Mouse (Mus musculus) G1E (cell line): ENCODE measurements around the gene Ces1a. TPM values are rescaled to one million over a fixed set of nuclear protein-coding genes. Genes with fewer than 3 reads are reported as not detected.

Source experiments
- ATAC-seq: 2 replicates; pipeline ENCODE4 v1.8.0; 2016; ENCODE audit warnings: mild to moderate bottlenecking; ENCODE audit not compliant: insufficient number of reproducible peaks, poor library complexity, low FRiP score, severe bottlenecking; ENCODE audit errors: extremely low read depth
- DNase-seq: peaks from one replicate; pipeline ENCODE4 v3.0.0; 2012; ENCODE audit warnings: low spot score
- H3K27me3 ChIP-seq: 2 replicates; pipeline ENCODE4 v1.6.1; 2012; ENCODE audit warnings: mild to moderate bottlenecking, low read length, inconsistent platforms; ENCODE audit not compliant: insufficient read depth
- H3K36me3 ChIP-seq: replicated peaks from 2 replicates; pipeline ENCODE3; 2012; ENCODE audit warnings: mild to moderate bottlenecking, inconsistent platforms
- H3K4me1 ChIP-seq: 2 replicates; pipeline ENCODE4 v1.6.1; 2012; ENCODE audit warnings: low read depth, low read length, inconsistent platforms, mixed read lengths; ENCODE audit not compliant: insufficient read depth
- H3K4me3 ChIP-seq: 2 replicates; pipeline ENCODE4 v1.5.1; 2012; ENCODE audit warnings: low read depth, mild to moderate bottlenecking, inconsistent platforms, low read length, moderate library complexity, mixed read lengths
- H3K9me3 ChIP-seq: replicated peaks from 2 replicates; pipeline ENCODE4 v1.6.1; 2012; ENCODE audit warnings: inconsistent platforms
- CTCF ChIP-seq: IDR thresholded peaks from 2 replicates; pipeline ENCODE4 v1.5.1; 2012; ENCODE audit warnings: low read depth, low read length, inconsistent platforms, mixed read lengths
- GATA1 ChIP-seq: IDR thresholded peaks from 2 replicates; pipeline ENCODE4 v1.6.1; 2012; ENCODE audit warnings: borderline replicate concordance, low read length, inconsistent platforms, mixed read lengths
- GATA2 ChIP-seq: IDR thresholded peaks from 2 replicates; pipeline ENCODE4 v1.6.1; 2012; ENCODE audit warnings: low read depth, low read length, inconsistent platforms, borderline replicate concordance
- POLR2AphosphoS5 ChIP-seq: IDR thresholded peaks from 2 replicates; pipeline ENCODE4 v1.6.1; 2012; ENCODE audit warnings: low read depth, low read length, inconsistent platforms; ENCODE audit not compliant: insufficient replicate concordance
- TAL1 ChIP-seq: conservative IDR thresholded peaks from 2 replicates; pipeline ENCODE4 v1.6.1; 2012; ENCODE audit warnings: low read depth, low read length, inconsistent platforms, mixed read lengths
- polyA plus RNA-seq: library from polyadenylated mRNA; stranded (reverse); fragments of >175 nt; gene quantifications from 2 replicates; pipeline ENCODE4 v1.2.3, GENCODE M21; 2012
- total RNA-seq, 2 experiments: library from RNA; stranded (forward) in 1 of 2; stranded (reverse) in 1 of 2; fragments of 200-1000 nt in 1 of 2; fragments of >200 nt in 1 of 2; fragmentation: Nextera tagmentation in 1 of 2; gene quantifications; 2 replicates each; pipeline ENCODE4 v1.2.3; 2014 to 2017

The Ces1a gene
- total and polyA plus RNA-seq, 3 experiments: 0.05 TPM; not detected in 2

- H3K4me3 ChIP-seq: no peak overlapping the region
- H3K36me3 ChIP-seq: no peaks in the 10 kb centered on the region
- H3K27me3 ChIP-seq: no peaks in the 10 kb centered on the region
- peaks cover 3% of the 10 kb centered on the region for H3K9me3 ChIP-seq
- no peaks in the 10 kb centered on the region for H3K4me1 ChIP-seq
- TF ChIP-seq POLR2AphosphoS5 (no peak), CTCF (no peak), GATA2 (no peak), GATA1 (no peak), TAL1 (no peak)
- DNase-seq (no peak), ATAC-seq (no peak)
These were observed 7.0 kb downstream of the Ces1a start for GRCm38 (mm10) chr8:93040776-93041567.

- Histone ChIP-seq H3K27me3 (no peaks in the 10 kb centered on the region), H3K36me3 (no peaks in the 10 kb centered on the region), H3K9me3 (peaks cover 8% of the 10 kb centered on the region), H3K4me1 (no peaks in the 10 kb centered on the region), H3K4me3 (no peak overlapping the region)
- DNase-seq: no peak
- ATAC-seq: no peak
- no peak for TF ChIP-seq TAL1
- no peak for TF ChIP-seq POLR2AphosphoS5
- TF ChIP-seq CTCF: no peak
- no peak for TF ChIP-seq GATA1
- TF ChIP-seq GATA2: no peak
These were observed 7.7 kb downstream of the Ces1a start for GRCm38 (mm10) chr8:93040256-93040655.

GRCm38 (mm10) chr8:93038831-93039230 is 9.2 kb downstream of the Ces1a start:
- no peaks in the 10 kb centered on the region for H3K4me1 ChIP-seq
- no peak for DNase-seq

GRCm38 (mm10) chr8:93030664-93031063 is 17.3 kb downstream of the Ces1a start:
- no peak for DNase-seq
- H3K4me1 ChIP-seq: no peaks in the 10 kb centered on the region

More at GRCm38 (mm10) chr8:93038831-93039230, 9.2 kb downstream of the Ces1a start:
- Histone ChIP-seq H3K9me3 (peaks cover 10% of the 10 kb centered on the region), H3K27me3 (no peaks in the 10 kb centered on the region), H3K4me3 (no peak overlapping the region), H3K36me3 (no peaks in the 10 kb centered on the region)
- no peak for ATAC-seq
- TF ChIP-seq GATA1 (no peak), POLR2AphosphoS5 (no peak), CTCF (no peak), GATA2 (no peak), TAL1 (no peak)

GRCm38 (mm10) chr8:93021738-93022137 is 26.3 kb downstream of the Ces1a start:
- TF ChIP-seq GATA2: no peak
- no peak for TF ChIP-seq POLR2AphosphoS5
- TF ChIP-seq GATA1: no peak
- no peak for TF ChIP-seq TAL1
- TF ChIP-seq CTCF: no peak
- no peaks in the 10 kb centered on the region for H3K4me1 ChIP-seq
- DNase-seq (no peak), ATAC-seq (no peak)
- H3K9me3 ChIP-seq: peaks cover 18% of the 10 kb centered on the region
- no peak overlapping the region for H3K4me3 ChIP-seq
- no peaks in the 10 kb centered on the region for H3K27me3 ChIP-seq
- no peaks in the 10 kb centered on the region for H3K36me3 ChIP-seq

More at GRCm38 (mm10) chr8:93030664-93031063, 17.3 kb downstream of the Ces1a start:
- no peak overlapping the region for H3K4me3 ChIP-seq
- no peak for ATAC-seq
- no peaks in the 10 kb centered on the region for H3K36me3 ChIP-seq
- no peak for TF ChIP-seq TAL1
- no peaks in the 10 kb centered on the region for H3K27me3 ChIP-seq
- peaks cover 19% of the 10 kb centered on the region for H3K9me3 ChIP-seq

GRCm38 (mm10) chr8:93014300-93014699 is 33.7 kb downstream of the Ces1a start:
- Histone ChIP-seq H3K4me1 (no peaks in the 10 kb centered on the region), H3K36me3 (no peaks in the 10 kb centered on the region), H3K4me3 (no peak overlapping the region), H3K27me3 (no peaks in the 10 kb centered on the region), H3K9me3 (no peaks in the 10 kb centered on the region)
- DNase-seq (no peak), ATAC-seq (no peak)
- TF ChIP-seq CTCF (no peak), GATA2 (no peak), POLR2AphosphoS5 (no peak), TAL1 (no peak), GATA1 (no peak)
